Mouse (Mus musculus) olfactory bulb, adult 2 months (tissue): ENCODE data around the gene Phactr4.

ENCODE experiments used
- CTCF ChIP-seq: fragments of 200-500 bp; IDR thresholded peaks from 2 replicates; pipeline ENCODE4 v1.5.1; 2012; ENCODE audit warnings: low read depth, mild to moderate bottlenecking, low read length, moderate library complexity; ENCODE audit not compliant: insufficient read depth
- POLR2A ChIP-seq: fragments of 200-500 bp; IDR thresholded peaks from 2 replicates; pipeline ENCODE4 v1.6.1; 2012; ENCODE audit warnings: mild to moderate bottlenecking, low read depth, low read length, moderate library complexity; ENCODE audit not compliant: insufficient read depth

- TF ChIP-seq POLR2A (no peak), CTCF (no peak)
These were observed 15.7 kb downstream of the Phactr4 start for GRCm38 (mm10) chr4:132406393-132407189.
